Mouse (Mus musculus): ENCODE data around the gene Lnx1. TPM values are rescaled to one million over a fixed set of nuclear protein-coding genes. Genes with fewer than 3 reads are reported as not detected.

Gene Lnx1
- polyA plus RNA-seq, 1 experiment from 2014 or later: 22.7 TPM

GRCm38 (mm10) chr5:74692411-74693090 is 10.2 kb downstream of the Lnx1 start:
- H3K9me3 ChIP-seq (replicated peaks; ENCODE audit: control insufficient read depth, low read length, poor library complexity, severe bottlenecking): no peaks in the 10 kb centered on the region
- H3K27me3 ChIP-seq (ENCODE audit: control insufficient read depth, insufficient read depth, low read depth, low read length): no peaks in the 10 kb centered on the region
- no peak for ATAC-seq
- no peaks in the 10 kb centered on the region for H3K36me3 ChIP-seq (ENCODE audit: control insufficient read depth, insufficient read depth, low read length)
- H3K9ac ChIP-seq (ENCODE audit: low read depth, low read length): no peak overlapping the region
- H3K4me1 ChIP-seq (ENCODE audit: control insufficient read depth, insufficient read depth, low read length): no peaks in the 10 kb centered on the region
- no peak overlapping the region for H3K4me3 ChIP-seq (ENCODE audit: low read depth, low read length)
- 93% methylated on average over 6 of the region's 6 CpGs for WGBS
- no peak overlapping the region for H3K27ac ChIP-seq (ENCODE audit: low read length)
- H3K4me2 ChIP-seq (ENCODE audit: low read length): no peak overlapping the region

GRCm38 (mm10) chr5:74688822-74689221 is 13.9 kb downstream of the Lnx1 start:
- H3K4me3 ChIP-seq (ENCODE audit: low read depth, low read length): no peak overlapping the region
- no peak overlapping the region for H3K27ac ChIP-seq (ENCODE audit: low read length)
- H3K9ac ChIP-seq (ENCODE audit: low read depth, low read length): no peak overlapping the region
- WGBS: 100% methylated on average over 2 of the region's 2 CpGs
- H3K36me3 ChIP-seq (ENCODE audit: control insufficient read depth, insufficient read depth, low read length): no peaks in the 10 kb centered on the region
- no peak for ATAC-seq
- no peak overlapping the region for H3K4me2 ChIP-seq (ENCODE audit: low read length)
- H3K4me1 ChIP-seq (ENCODE audit: control insufficient read depth, insufficient read depth, low read length): no peaks in the 10 kb centered on the region
- H3K9me3 ChIP-seq (replicated peaks; ENCODE audit: control insufficient read depth, low read length, poor library complexity, severe bottlenecking): no peaks in the 10 kb centered on the region
- no peaks in the 10 kb centered on the region for H3K27me3 ChIP-seq (ENCODE audit: control insufficient read depth, insufficient read depth, low read depth, low read length)

GRCm38 (mm10) chr5:74684944-74685343 is 17.8 kb downstream of the Lnx1 start:
- H3K36me3 ChIP-seq (ENCODE audit: control insufficient read depth, insufficient read depth, low read length): no peaks in the 10 kb centered on the region
- H3K9ac ChIP-seq (ENCODE audit: low read depth, low read length): no peak overlapping the region
- no peaks in the 10 kb centered on the region for H3K27me3 ChIP-seq (ENCODE audit: control insufficient read depth, insufficient read depth, low read depth, low read length)
- H3K4me2 ChIP-seq (ENCODE audit: low read length): no peak overlapping the region
- WGBS: 83% methylated on average over 5 of the region's 5 CpGs
- no peaks in the 10 kb centered on the region for H3K9me3 ChIP-seq (replicated peaks; ENCODE audit: control insufficient read depth, low read length, poor library complexity, severe bottlenecking)
- no peaks in the 10 kb centered on the region for H3K4me1 ChIP-seq (ENCODE audit: control insufficient read depth, insufficient read depth, low read length)
- H3K4me3 ChIP-seq (ENCODE audit: low read depth, low read length): no peak overlapping the region
- ATAC-seq: no peak
- H3K27ac ChIP-seq (ENCODE audit: low read length): no peak overlapping the region

GRCm38 (mm10) chr5:74683832-74684231 is 18.9 kb downstream of the Lnx1 start:
- Histone ChIP-seq H3K9ac (ENCODE audit: low read depth, low read length) (no peak overlapping the region), H3K4me2 (ENCODE audit: low read length) (no peak overlapping the region), H3K4me3 (ENCODE audit: low read depth, low read length) (no peak overlapping the region), H3K9me3 (replicated peaks; ENCODE audit: control insufficient read depth, low read length, poor library complexity, severe bottlenecking) (no peaks in the 10 kb centered on the region), H3K4me1 (ENCODE audit: control insufficient read depth, insufficient read depth, low read length) (no peaks in the 10 kb centered on the region), H3K27me3 (ENCODE audit: control insufficient read depth, insufficient read depth, low read depth, low read length) (no peaks in the 10 kb centered on the region), H3K27ac (ENCODE audit: low read length) (no peak overlapping the region), H3K36me3 (ENCODE audit: control insufficient read depth, insufficient read depth, low read length) (no peaks in the 10 kb centered on the region)
- WGBS: 73% methylated on average over 2 of the region's 2 CpGs
- ATAC-seq: no peak

- peaks cover 7% of the 10 kb centered on the region; the same call in 1 of the 2 replicates for H3K4me1 ChIP-seq (ENCODE audit: control insufficient read depth, insufficient read depth, low read length)
- ATAC-seq: no peak
- WGBS: 100% methylated on average over 1 of the region's 1 CpGs
- H3K27ac ChIP-seq (ENCODE audit: low read length): no peak overlapping the region
- H3K36me3 ChIP-seq (ENCODE audit: control insufficient read depth, insufficient read depth, low read length): no peaks in the 10 kb centered on the region
- H3K4me2 ChIP-seq (ENCODE audit: low read length): no peak overlapping the region
- H3K27me3 ChIP-seq (ENCODE audit: control insufficient read depth, insufficient read depth, low read depth, low read length): no peaks in the 10 kb centered on the region
- H3K9me3 ChIP-seq (replicated peaks; ENCODE audit: control insufficient read depth, low read length, poor library complexity, severe bottlenecking): no peaks in the 10 kb centered on the region
- H3K4me3 ChIP-seq (ENCODE audit: low read depth, low read length): no peak overlapping the region
- H3K9ac ChIP-seq (ENCODE audit: low read depth, low read length): no peak overlapping the region
Measured at GRCm38 (mm10) chr5:74682735-74683134, 20.0 kb downstream of the Lnx1 start.

GRCm38 (mm10) chr5:74679631-74680030 is 23.1 kb downstream of the Lnx1 start:
- WGBS: 88% methylated on average over 7 of the region's 7 CpGs
- Histone ChIP-seq H3K9ac (ENCODE audit: low read depth, low read length) (no peak overlapping the region), H3K27me3 (ENCODE audit: control insufficient read depth, insufficient read depth, low read depth, low read length) (no peaks in the 10 kb centered on the region), H3K4me3 (ENCODE audit: low read depth, low read length) (no peak overlapping the region), H3K4me1 (ENCODE audit: control insufficient read depth, insufficient read depth, low read length) (peaks cover 18% of the 10 kb centered on the region), H3K27ac (ENCODE audit: low read length) (no peak overlapping the region), H3K4me2 (ENCODE audit: low read length) (no peak overlapping the region), H3K36me3 (ENCODE audit: control insufficient read depth, insufficient read depth, low read length) (no peaks in the 10 kb centered on the region), H3K9me3 (replicated peaks; ENCODE audit: control insufficient read depth, low read length, poor library complexity, severe bottlenecking) (no peaks in the 10 kb centered on the region)
- ATAC-seq: no peak

GRCm38 (mm10) chr5:74678693-74679092 is 24.0 kb downstream of the Lnx1 start:
- H3K4me3 ChIP-seq (ENCODE audit: low read depth, low read length): no peak overlapping the region
- ATAC-seq: no peak
- 92% methylated on average over 5 of the region's 5 CpGs for WGBS
- no peaks in the 10 kb centered on the region for H3K27me3 ChIP-seq (ENCODE audit: control insufficient read depth, insufficient read depth, low read depth, low read length)
- peak overlapping the region; percentile 86; the same call in 1 of the 2 replicates for H3K27ac ChIP-seq (ENCODE audit: low read length)
- H3K36me3 ChIP-seq (ENCODE audit: control insufficient read depth, insufficient read depth, low read length): no peaks in the 10 kb centered on the region
- H3K9me3 ChIP-seq (replicated peaks; ENCODE audit: control insufficient read depth, low read length, poor library complexity, severe bottlenecking): no peaks in the 10 kb centered on the region
- no peak overlapping the region for H3K9ac ChIP-seq (ENCODE audit: low read depth, low read length)
- peaks cover 18% of the 10 kb centered on the region for H3K4me1 ChIP-seq (ENCODE audit: control insufficient read depth, insufficient read depth, low read length)
- H3K4me2 ChIP-seq (ENCODE audit: low read length): peak overlapping the region; percentile 58; the same call in 1 of the 2 replicates

- peak overlapping the region; percentile 58 for H3K4me2 ChIP-seq (ENCODE audit: low read length)
- no peaks in the 10 kb centered on the region for H3K9me3 ChIP-seq (replicated peaks; ENCODE audit: control insufficient read depth, low read length, poor library complexity, severe bottlenecking)
- 19% methylated on average over 19 of the region's 19 CpGs for WGBS
- peak overlapping the region; percentile 41 for H3K4me3 ChIP-seq (ENCODE audit: low read depth, low read length)
- H3K27ac ChIP-seq (ENCODE audit: low read length): peak overlapping the region; percentile 86
- H3K36me3 ChIP-seq (ENCODE audit: control insufficient read depth, insufficient read depth, low read length): no peaks in the 10 kb centered on the region
- H3K27me3 ChIP-seq (ENCODE audit: control insufficient read depth, insufficient read depth, low read depth, low read length): no peaks in the 10 kb centered on the region
- peak overlapping the region; percentile 64 for H3K9ac ChIP-seq (ENCODE audit: low read depth, low read length)
- H3K4me1 ChIP-seq (ENCODE audit: control insufficient read depth, insufficient read depth, low read length): peaks cover 18% of the 10 kb centered on the region
- ATAC-seq: peak; percentile 100
Measured at GRCm38 (mm10) chr5:74677399-74678338, 25.0 kb downstream of the Lnx1 start.

- no peak overlapping the region for H3K4me3 ChIP-seq (ENCODE audit: low read depth, low read length)
- H3K9me3 ChIP-seq (replicated peaks; ENCODE audit: control insufficient read depth, low read length, poor library complexity, severe bottlenecking): no peaks in the 10 kb centered on the region
- H3K4me2 ChIP-seq (ENCODE audit: low read length): no peak overlapping the region
- peaks cover 11% of the 10 kb centered on the region for H3K4me1 ChIP-seq (ENCODE audit: control insufficient read depth, insufficient read depth, low read length)
- H3K27ac ChIP-seq (ENCODE audit: low read length): no peak overlapping the region
- H3K27me3 ChIP-seq (ENCODE audit: control insufficient read depth, insufficient read depth, low read depth, low read length): no peaks in the 10 kb centered on the region
- 91% methylated on average over 5 of the region's 5 CpGs for WGBS
- H3K9ac ChIP-seq (ENCODE audit: low read depth, low read length): no peak overlapping the region
- ATAC-seq: no peak
- H3K36me3 ChIP-seq (ENCODE audit: control insufficient read depth, insufficient read depth, low read length): no peaks in the 10 kb centered on the region
Measured at GRCm38 (mm10) chr5:74672556-74672955, 30.2 kb downstream of the Lnx1 start.
